ENCODE assay signal across 20 mouse cellular contexts in genomic region chr5:105574835-105575234, GRCm38 (mm10).
"Had no signal": no experiment of that assay in that cellular context is flagged by ENCODE, and none has a peak within 500 bp of the region (broad histone marks: within the 10 kb centered on the region; RNA-seq: fewer than 3 reads in every experiment).

No protein-coding gene starts in this region.

- H3K4me3 ChIP-seq: intestine, embryonic 15.5 days; kidney, embryonic 15.5 days; limb, embryonic 10.5 days; limb, embryonic 13.5 days; megakaryocyte, embryonic 14.5 days; midbrain, embryonic 10.5 days; midbrain, embryonic 13.5 days; myocyte; stomach, embryonic 15.5 days had no signal

- H3K27me3 ChIP-seq: intestine, embryonic 15.5 days; kidney, embryonic 15.5 days; limb, embryonic 13.5 days; megakaryocyte, embryonic 14.5 days; midbrain, embryonic 13.5 days; stomach, embryonic 15.5 days had no signal

- H3K4me1 ChIP-seq: intestine, embryonic 15.5 days; midbrain, embryonic 10.5 days; midbrain, embryonic 13.5 days had no signal

- DNase-seq: kidney, adult 11 months; kidney, adult 8-10 months; kidney, postnatal 10 days; kidney, postnatal 36 days; lung, embryonic 14.5 days; lung, postnatal 36 days; right cerebral cortex, postnatal 14 days; right cerebral cortex, postnatal 4 days; thymus, postnatal 25 days had no signal

- ATAC-seq: intestine, embryonic 15.5 days; lung, postnatal 0 days; midbrain, embryonic 13.5 days; midbrain, embryonic 16.5 days had no signal

- H3K4me2 ChIP-seq: intestine, embryonic 15.5 days; kidney, embryonic 15.5 days; limb, embryonic 13.5 days; lung, embryonic 14.5 days; midbrain, embryonic 13.5 days; stomach, embryonic 15.5 days had no signal

- H3K27ac ChIP-seq: intestine, embryonic 15.5 days; kidney, embryonic 15.5 days; limb, embryonic 13.5 days; midbrain, embryonic 10.5 days; midbrain, embryonic 13.5 days; stomach, embryonic 15.5 days had no signal

- H3K9me3 ChIP-seq: intestine, embryonic 15.5 days; kidney, embryonic 15.5 days; limb, embryonic 10.5 days; limb, embryonic 13.5 days; megakaryocyte, embryonic 14.5 days; midbrain, embryonic 10.5 days; midbrain, embryonic 13.5 days; stomach, embryonic 15.5 days had no signal

- H3K9ac ChIP-seq: intestine, embryonic 15.5 days; kidney, embryonic 15.5 days; limb, embryonic 13.5 days; lung, embryonic 14.5 days; midbrain, embryonic 13.5 days; stomach, embryonic 15.5 days had no signal

- H3K36me3 ChIP-seq: intestine, embryonic 15.5 days; kidney, embryonic 15.5 days; limb, embryonic 10.5 days; midbrain, embryonic 13.5 days; stomach, embryonic 15.5 days had no signal
